Mouse (Mus musculus) cerebellum, adult 11 months (tissue): ENCODE results near the gene Nedd9.
A peak's percentile ranks its signal among the peaks of the same experiment; 100 is the strongest.
"Not testable (repeated sequence)": the region's sequence is repeated elsewhere in the genome, so short reads cannot be mapped to it uniquely, and the experiment has no call there.

Source experiments
- DNase-seq: peaks from one replicate; pipeline ENCODE4 v3.0.0; 2022

The Nedd9 gene

GRCm38 (mm10) chr13:41285448-41285847 is 201.7 kb downstream of the Nedd9 start:
- no peak for DNase-seq

DNA sequence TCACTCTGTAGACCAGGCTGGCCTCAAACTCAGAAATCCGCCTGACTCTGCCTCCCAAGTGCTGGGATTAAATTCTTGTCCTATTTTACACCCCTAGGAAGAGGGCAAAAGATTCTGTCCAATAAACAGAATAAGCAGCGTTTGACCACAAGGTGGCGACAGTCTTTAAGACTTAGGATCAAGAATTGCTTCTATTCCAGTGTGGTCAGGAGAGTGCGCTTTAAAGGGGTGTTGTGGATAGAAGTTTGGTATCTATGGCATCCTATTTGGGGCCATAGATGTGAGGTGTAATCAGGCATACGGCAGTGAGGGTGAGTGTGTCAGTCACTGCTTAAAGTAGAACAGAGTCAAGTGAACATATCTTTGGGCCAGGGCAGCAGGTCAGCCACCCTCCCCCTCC is 203.9 kb downstream of the Nedd9 start:
- peak; percentile 35 for DNase-seq

GRCm38 (mm10) chr13:41280696-41281095 is 206.5 kb downstream of the Nedd9 start:
- no peak for DNase-seq

DNA sequence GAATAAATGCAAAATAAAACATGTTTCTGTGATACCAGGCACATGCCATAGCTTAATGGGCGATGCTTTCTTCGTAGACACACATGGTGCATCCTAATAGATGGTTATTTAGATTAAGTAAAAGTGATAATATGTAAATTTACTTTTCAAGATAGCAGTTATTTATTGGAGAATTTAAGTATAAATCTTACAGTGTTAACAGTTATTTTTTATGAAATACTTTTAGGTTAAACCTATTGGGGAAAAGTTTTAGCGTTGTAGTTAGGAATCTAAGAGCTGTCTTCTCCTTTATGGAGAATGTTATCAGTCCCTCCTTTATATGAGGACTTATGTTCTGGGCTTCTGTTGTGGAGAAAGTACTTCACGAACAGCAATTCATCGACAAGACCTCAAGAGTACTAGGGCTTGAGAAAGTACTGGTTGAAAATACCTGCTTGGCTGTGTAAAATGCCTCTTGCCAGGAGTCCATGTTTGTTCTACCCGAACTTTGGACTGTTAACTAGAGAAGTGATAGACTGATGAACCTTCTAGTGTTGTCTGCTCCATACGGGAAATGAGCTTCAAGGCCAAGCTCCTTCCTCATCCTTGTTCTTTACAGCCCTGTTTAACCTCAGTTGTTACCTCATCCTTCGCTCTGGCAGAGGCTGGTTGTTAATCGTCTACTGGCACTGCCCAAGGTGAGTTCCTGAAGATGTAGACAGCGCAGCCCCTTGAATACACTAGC is 213.1 kb downstream of the Nedd9 start, which contains the start of gene Gm17364:
TSS of gene Gm17364 (minus strand) at position 51 of the 724 bp plus-strand sequence.
- DNase-seq = no peak

- no peak for DNase-seq
These were observed 219.2 kb downstream of the Nedd9 start for GRCm38 (mm10) chr13:41267827-41268408.

- DNase-seq = no peak
These were observed 223.7 kb downstream of the Nedd9 start for GRCm38 (mm10) chr13:41263304-41264006.

GRCm38 (mm10) chr13:41261617-41262016 is 225.5 kb downstream of the Nedd9 start:
- not testable (repeated sequence) for DNase-seq
